Mouse (Mus musculus): ENCODE results near the gene Card19.

GRCm38 (mm10) chr13:49243492-49243891, 27.7 kb upstream of the Card19 start:
- TF ChIP-seq GATA1 (IDR thresholded peaks at IDR 0.05; ENCODE audit: borderline replicate concordance, low read length) (no peak), FLI1 (IDR thresholded peaks at IDR 0.05; ENCODE audit: low read length) (no peak)

All from megakaryocyte, embryonic 14.5 days (primary cell).